Mouse (Mus musculus) brain, embryonic 14.5 days (tissue): ENCODE measurements around the gene Usp37. TPM values are rescaled to one million over a fixed set of nuclear protein-coding genes. Genes with fewer than 3 reads are reported as not detected.

ENCODE experiments used
- DNase-seq: peaks from one replicate; pipeline ENCODE4 v3.0.0-alpha.2; 2011; ENCODE audit warnings: low read depth
- CTCF ChIP-seq: fragments of 200-500 bp; IDR thresholded peaks from 2 replicates; pipeline ENCODE4 v1.5.1; 2012; ENCODE audit warnings: inconsistent platforms, mild to moderate bottlenecking, moderate library complexity, borderline replicate concordance; ENCODE audit not compliant: insufficient read depth, insufficient read length; ENCODE audit errors: extremely low read depth
- POLR2A ChIP-seq: fragments of 200-500 bp; IDR thresholded peaks from 2 replicates; pipeline ENCODE4 v1.6.1; 2012; ENCODE audit warnings: mild to moderate bottlenecking, inconsistent platforms, borderline replicate concordance; ENCODE audit not compliant: poor library complexity, insufficient read depth, insufficient read length, severe bottlenecking; ENCODE audit errors: extremely low read depth
- polyA plus RNA-seq: library from polyadenylated mRNA; depleted of rRNA; stranded (reverse); fragments of >200 nt; gene quantifications from 2 replicates; pipeline ENCODE4 v1.2.3, GENCODE M21; 2012; rRNA removed

The Usp37 gene
- polyA plus RNA-seq, 1 experiment, result 15.5 TPM

GRCm38 (mm10) chr1:74386363-74386713 lies 157.7 kb downstream of the Usp37 start:
- TF ChIP-seq POLR2A (no peak), CTCF (no peak)
- no peak for DNase-seq

- no peak for TF ChIP-seq CTCF
- TF ChIP-seq POLR2A, result no peak
- no peak for DNase-seq
Observed at GRCm38 (mm10) chr1:74385531-74385930, 158.6 kb downstream of the Usp37 start.

Other genes starting within 250 kb of the Usp37 start
- gene Tmbim1, start 238.7 kb downstream of the Usp37 start, polyA plus RNA-seq, result 6.6 and 7.3 TPM in 2 replicates
- 1.0 and 3.1 TPM in 2 replicates for gene Catip, start 182.2 kb downstream of the Usp37 start, polyA plus RNA-seq
- gene Slc11a1, start 169.1 kb downstream of the Usp37 start, polyA plus RNA-seq, result 3.2 and 4.0 TPM in 2 replicates
- gene Ctdsp1, start 152.8 kb downstream of the Usp37 start, polyA plus RNA-seq, result 34.3 and 40.9 TPM in 2 replicates
- gene Vil1, start 134.9 kb downstream of the Usp37 start, polyA plus RNA-seq, result 0.03 and 0.08 TPM in 2 replicates
- 53.1 and 56.2 TPM in 2 replicates for gene Cnot9, start 38.2 kb downstream of the Usp37 start, polyA plus RNA-seq
- gene Plcd4, start 1.4 kb downstream of the Usp37 start, polyA plus RNA-seq, result 3.2 and 3.8 TPM in 2 replicates
- gene Zfp142, start 44.0 kb upstream of the Usp37 start, polyA plus RNA-seq, result 26.1 and 26.8 TPM in 2 replicates
- 27.0 and 31.1 TPM in 2 replicates for gene Bcs1l, start 44.0 kb upstream of the Usp37 start, polyA plus RNA-seq
- gene Rnf25, start 57.1 kb upstream of the Usp37 start, polyA plus RNA-seq, result 115 and 142 TPM in 2 replicates
- 29.7 and 31.2 TPM in 2 replicates for gene Stk36, start 57.2 kb upstream of the Usp37 start, polyA plus RNA-seq
- gene Ttll4, start 117.5 kb upstream of the Usp37 start, polyA plus RNA-seq, result 35.0 and 45.0 TPM in 2 replicates
- gene Cyp27a1, start 169.3 kb upstream of the Usp37 start, polyA plus RNA-seq, result 2.0 and 2.1 TPM in 2 replicates
- gene Prkag3, start 204.9 kb upstream of the Usp37 start, polyA plus RNA-seq, result 0.09 and 0.10 TPM in 2 replicates
- 4.4 and 9.1 TPM in 2 replicates for gene Wnt6, start 227.6 kb upstream of the Usp37 start, polyA plus RNA-seq
- gene Wnt10a, start 247.2 kb upstream of the Usp37 start, polyA plus RNA-seq, result 0.73 and 0.77 TPM in 2 replicates